Mouse (Mus musculus): ENCODE results near the gene Txn2. TPM values are rescaled to one million over a fixed set of nuclear protein-coding genes. Genes with fewer than 3 reads are reported as not detected.

Txn2 gene
- polyA plus RNA-seq, 1 experiment, result 420 TPM

DNA sequence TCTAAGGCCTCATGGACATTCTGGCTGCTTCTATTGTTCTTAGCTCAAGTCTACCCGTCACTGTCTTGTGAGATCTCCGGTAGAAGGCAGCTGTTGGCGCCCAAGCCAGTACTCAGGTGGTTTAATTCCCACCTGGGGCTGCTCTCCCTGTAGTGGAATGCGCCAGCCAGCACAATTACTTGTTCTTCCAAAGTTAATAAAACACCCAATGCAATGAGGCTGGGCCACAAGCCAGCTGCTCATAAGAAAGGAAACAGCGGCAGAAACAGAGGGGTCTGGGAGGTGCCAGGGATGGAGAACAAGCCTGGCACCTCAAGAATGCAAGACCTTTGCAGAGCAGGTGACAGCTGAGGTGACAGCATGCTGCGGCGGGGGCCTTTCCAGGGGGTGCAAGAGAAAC, 20.3 kb upstream of the Txn2 start:
- TF ChIP-seq GATA1 (IDR thresholded peaks at IDR 0.05; ENCODE audit: low read length), result no peak

DNA sequence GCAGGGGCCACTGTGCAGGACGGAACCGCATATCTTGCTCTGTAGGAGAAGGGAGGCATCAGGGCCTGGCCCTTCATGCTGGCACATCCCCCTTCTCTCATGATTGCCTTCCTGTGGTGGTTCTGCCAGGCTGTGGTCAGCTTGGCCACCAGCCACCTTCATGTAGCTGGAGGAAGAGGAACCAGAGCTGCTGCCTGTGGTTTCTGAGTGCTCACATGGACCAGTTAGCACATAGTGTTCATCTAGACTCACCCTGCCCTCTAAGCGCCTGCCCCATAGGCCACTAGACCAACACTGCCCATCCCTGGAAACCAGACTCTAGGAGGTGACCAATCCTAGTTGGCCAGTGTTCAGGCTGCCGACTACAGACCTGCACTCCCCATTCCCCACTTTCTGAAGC, 16.9 kb upstream of the Txn2 start:
- no peak for TF ChIP-seq GATA1 (IDR thresholded peaks at IDR 0.05; ENCODE audit: low read length)

DNA sequence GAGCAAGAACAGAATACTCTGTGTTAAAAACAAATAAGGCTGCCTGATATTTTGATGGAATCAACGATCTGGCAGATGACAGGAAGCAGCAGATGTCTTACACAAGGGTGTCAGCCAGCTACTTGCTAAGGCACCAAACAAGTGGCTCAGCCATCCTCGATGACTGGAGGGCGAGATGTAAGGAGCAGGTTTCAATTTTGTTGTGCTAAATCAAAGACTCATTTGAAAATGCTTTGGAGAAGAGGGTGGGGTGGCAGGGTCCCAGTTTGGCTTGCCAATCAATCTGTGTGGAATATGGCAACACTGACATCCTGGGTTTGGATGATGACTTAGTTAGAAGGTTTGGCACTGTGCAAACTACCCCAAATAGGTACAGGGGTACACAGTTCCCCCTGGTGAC, 12.8 kb upstream of the Txn2 start:
- TF ChIP-seq GATA1 (IDR thresholded peaks at IDR 0.05; ENCODE audit: low read length), result no peak

DNA sequence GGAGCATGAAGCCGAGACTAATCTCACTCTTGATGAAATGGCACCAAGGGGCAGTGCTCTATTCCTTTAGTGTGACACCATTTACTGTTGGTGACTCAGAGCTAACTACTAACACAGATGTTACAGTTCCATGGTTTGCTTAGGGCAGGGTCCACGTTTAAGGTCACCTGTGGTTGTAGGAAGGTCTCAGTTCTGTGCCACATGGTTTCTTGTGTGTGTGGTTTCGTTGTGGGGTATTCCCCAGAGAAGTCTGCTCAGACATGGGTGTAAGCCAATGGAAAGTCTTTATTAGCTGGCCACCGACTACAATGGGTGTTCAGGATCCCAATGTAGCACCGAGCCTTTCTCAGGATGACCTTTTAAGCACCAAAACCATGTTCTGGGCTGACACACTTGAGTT, 9.7 kb upstream of the Txn2 start:
- no peak for TF ChIP-seq GATA1 (IDR thresholded peaks at IDR 0.05; ENCODE audit: low read length)

DNA sequence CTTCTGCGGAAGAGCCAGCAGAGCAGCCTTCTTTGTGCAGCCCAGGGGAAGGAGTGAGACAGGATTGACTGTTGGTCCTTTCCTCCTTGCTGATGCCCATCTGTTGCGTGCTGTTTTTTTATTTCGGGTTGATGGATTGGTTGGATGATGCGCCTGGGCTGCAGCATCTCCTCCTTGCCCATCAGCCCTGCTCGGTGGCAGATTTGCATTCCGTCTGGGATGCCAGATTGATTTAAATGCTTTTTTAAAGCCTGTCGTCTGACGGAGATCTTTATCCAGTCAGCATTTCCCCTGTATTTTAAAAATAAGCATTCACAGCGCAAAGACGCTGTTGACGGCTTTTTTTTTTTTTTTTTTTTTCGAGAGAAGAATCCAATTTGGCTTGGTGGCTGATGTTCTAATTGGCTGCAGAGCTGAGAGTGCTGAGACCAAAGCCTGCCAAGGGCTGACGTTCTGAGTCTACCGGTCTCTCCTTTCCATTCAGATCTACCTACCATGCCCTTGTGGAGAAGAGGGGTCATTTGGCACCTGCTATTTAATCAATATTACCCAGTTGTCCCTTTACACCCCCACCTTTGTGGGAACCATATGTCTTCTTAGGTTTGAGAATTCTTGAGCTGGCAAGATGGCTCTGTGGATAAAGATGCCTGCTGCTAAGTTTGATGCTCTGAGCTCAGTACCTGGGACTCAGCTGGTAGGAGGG, 7.0 kb upstream of the Txn2 start:
- TF ChIP-seq GATA1 (IDR thresholded peaks at IDR 0.05; ENCODE audit: low read length), result no peak

DNA sequence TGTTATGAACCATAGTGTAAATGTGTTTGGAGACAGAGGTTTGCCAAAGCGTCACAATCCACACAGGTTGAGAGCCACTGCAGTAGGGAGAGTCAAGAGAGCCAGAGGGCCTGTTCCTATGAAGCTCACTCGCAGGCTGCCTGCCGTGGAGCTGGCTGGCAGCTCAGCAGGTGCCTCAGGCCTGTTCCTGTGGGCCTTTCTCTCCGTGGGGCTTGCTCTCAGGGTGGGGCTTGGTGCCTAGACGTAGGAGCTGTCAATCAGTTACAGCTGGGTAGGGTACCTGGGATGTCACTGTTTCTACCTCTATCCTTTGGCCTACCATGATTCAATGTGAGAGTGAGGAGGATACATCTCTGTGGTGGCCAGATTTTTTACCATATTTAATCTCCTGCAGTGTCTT, 6.2 kb upstream of the Txn2 start:
- TF ChIP-seq GATA1 (IDR thresholded peaks at IDR 0.05; ENCODE audit: low read length), result no peak

DNA sequence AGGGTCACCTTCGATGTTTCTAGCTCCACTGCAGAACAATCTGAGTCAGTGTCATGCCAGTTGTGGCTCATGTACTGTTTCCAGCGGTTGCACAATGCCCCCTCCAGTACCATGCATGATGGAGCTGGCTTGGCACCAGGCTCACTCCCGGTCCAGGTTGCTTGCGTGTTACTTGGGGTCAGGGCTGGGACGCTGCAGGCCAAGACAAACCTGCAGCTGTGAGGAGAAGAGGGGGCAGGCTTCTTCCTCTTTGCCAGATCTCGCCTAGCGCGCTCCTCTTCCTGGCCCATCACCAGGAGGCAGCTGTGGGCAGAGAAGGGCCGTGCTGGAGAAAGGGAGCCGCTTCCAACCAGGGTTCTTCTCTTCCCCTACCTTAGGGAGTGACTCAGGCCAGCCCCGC, 5.5 kb upstream of the Txn2 start:
- TF ChIP-seq GATA1 (IDR thresholded peaks at IDR 0.05; ENCODE audit: low read length), result no peak

DNA sequence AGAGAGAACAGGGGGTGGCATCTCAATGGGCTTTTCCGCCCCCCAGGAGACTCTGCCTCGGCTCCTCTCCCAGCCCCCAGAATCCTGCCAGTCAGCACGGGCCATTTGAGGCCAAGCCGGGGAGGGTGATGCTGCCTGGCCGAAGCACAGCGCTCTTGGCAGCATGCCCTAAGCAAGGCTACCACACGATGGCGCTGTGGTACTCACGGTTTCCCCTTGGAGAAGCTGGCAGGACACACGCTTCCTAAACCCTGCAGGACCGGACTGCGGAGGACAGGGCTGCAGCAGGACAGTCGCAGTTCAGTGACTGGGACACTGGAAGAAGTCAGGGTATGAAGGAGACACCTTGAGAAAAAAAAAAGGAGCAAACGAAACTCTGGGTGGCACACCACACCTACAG, 5.0 kb upstream of the Txn2 start:
- TF ChIP-seq GATA1 (IDR thresholded peaks at IDR 0.05; ENCODE audit: low read length), result no peak

DNA sequence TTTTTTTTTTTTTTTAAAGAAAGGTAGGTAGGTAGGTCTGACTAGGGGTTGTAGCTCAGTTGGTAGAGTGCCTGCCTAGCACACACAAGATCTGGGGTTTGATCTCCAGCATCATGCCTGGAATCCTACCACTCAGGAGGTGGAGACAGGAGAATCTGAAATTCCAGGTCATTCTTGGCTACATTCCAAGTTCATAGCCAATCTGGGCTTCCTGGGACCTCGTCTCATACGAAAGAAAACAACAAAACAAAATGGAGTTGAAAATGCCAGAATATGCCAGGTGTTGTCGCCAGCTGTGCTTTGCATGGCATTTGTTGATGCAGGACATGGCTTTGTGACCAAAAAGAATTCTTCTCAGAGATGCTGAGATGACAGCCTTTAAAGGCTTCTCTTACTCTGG, 4.4 kb upstream of the Txn2 start:
- TF ChIP-seq GATA1 (IDR thresholded peaks at IDR 0.05; ENCODE audit: low read length), result no peak

DNA sequence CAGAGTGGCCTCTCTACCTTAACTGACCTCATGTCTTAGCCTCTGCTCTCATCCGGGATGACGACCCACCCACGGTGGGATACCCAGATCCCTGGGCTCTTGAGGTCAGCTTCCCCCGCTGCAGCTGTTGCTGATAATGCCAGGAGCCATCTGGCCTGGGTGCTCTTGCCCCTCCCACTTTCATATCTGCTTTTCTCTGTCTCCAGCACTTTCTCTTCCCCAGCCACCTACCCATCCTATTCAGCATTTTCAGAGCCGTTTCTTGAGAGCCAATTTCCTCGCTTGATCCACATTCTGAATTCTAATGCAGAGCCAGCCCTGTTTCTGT, 2.8 kb upstream of the Txn2 start:
- no peak for TF ChIP-seq GATA1 (IDR thresholded peaks at IDR 0.05; ENCODE audit: low read length)

DNA sequence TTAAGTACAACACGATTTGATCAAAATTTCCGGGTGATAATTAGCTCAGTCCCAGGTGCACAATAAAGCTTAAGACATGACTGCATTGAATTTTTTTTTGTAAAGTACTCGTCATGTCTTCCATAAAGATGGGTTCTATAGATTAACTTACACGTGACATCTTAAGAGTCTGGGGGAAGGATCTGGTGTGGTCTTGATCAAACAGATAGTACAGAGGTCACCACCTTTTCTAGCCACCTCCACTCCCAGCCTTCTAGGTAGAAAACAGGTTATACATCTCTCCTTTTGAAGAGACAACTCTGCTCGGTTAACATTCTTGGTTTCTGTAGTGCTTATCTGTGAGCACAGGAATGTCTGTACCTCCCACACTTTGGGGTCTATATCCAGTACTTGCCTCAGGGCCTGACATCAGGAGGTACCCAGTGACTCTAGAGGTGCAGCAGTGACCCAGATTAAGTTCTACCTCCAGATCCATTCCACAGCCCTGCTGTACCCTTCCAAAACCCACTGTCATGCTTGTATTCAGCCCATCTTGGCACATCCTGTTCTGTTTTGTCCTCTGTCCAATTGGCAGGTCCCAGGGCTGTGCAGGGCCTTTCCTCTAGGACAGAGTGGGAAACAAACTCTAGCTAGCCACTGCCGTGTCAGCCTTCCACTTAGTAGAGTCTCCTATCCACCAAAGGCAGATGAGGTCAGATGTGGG, 2.3 kb upstream of the Txn2 start:
- TF ChIP-seq GATA1 (IDR thresholded peaks at IDR 0.05; ENCODE audit: low read length), result no peak

DNA sequence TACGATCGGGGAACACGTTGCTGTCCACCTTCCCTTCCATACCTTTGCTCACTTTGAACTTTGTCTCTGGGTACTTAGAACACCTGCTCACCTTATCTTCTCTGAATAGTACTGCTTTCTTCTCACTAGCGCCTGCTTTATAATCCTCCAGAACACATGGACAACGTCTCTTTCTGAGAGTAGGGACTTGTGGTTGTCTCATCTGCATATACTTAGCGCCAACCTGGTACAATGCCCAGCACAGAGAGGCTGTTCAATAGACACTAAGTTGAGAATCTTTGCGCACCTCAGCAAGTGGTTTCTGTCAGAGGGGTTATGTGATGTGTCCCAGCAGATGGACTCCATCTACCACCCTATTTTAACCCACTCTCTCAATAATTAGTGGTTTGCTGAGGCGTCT, 998 bp upstream of the Txn2 start:
- TF ChIP-seq GATA1 (IDR thresholded peaks at IDR 0.05; ENCODE audit: low read length), result no peak

DNA sequence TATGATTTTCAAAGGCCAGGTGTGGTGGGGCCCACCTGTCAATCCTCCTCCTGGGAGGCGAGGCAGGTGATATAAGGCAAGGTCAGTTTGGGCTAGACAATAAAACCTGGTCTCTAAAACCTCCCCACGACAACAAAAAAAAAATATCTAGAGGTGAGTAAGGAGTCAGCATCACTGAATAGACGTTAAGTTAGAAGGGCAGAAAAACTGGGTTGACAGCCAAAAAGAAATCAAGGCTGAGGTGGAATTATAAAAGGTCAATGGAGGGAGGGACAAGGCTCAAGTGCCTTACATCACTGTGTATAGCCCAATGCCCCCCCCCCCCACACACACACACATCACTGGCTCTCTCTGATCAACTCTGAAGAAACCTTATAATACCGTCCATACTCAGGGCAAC, 715 bp downstream of the Txn2 start:
- no peak for TF ChIP-seq GATA1 (IDR thresholded peaks at IDR 0.05; ENCODE audit: low read length)

DNA sequence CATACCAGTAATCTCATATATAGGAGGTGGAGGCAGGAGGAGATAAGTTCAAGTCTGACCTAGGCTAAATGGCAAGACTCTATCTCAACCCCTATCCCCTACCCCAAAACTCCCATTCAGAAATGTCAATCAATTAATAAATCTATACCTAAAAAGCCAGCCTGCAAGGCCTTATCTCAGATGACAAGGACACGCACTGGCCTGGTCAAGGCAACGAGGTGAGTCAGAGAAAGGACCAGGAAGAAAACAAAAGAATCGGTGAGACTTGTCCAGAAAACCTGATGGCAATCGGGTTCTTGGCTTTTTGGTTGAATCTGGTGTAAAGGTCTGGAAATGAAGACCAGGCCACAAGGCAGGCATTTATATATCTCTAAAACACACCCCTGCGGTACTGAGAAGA, 1.9 kb downstream of the Txn2 start:
- no peak for TF ChIP-seq GATA1 (IDR thresholded peaks at IDR 0.05; ENCODE audit: low read length)

DNA sequence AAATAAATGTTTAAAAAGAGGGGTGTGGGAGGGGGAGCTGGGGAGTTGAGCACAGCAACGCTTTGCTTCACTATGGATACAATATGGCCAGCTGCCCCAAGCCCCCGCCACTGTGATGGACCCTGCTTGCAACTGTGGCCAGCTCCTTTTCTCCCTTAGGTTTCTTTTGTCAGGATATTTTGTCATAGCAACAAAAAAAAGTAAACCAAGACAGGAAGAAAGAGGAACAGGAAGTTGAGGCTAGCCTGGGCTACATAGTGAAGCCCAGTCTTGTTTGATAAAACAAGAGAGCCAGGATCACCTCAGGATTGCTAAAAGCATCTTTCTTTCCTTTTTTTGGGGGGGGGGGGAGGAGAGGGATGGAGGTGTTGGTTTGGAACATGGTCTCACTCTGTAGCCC, 3.6 kb downstream of the Txn2 start:
- TF ChIP-seq GATA1 (IDR thresholded peaks at IDR 0.05; ENCODE audit: low read length), result no peak

DNA sequence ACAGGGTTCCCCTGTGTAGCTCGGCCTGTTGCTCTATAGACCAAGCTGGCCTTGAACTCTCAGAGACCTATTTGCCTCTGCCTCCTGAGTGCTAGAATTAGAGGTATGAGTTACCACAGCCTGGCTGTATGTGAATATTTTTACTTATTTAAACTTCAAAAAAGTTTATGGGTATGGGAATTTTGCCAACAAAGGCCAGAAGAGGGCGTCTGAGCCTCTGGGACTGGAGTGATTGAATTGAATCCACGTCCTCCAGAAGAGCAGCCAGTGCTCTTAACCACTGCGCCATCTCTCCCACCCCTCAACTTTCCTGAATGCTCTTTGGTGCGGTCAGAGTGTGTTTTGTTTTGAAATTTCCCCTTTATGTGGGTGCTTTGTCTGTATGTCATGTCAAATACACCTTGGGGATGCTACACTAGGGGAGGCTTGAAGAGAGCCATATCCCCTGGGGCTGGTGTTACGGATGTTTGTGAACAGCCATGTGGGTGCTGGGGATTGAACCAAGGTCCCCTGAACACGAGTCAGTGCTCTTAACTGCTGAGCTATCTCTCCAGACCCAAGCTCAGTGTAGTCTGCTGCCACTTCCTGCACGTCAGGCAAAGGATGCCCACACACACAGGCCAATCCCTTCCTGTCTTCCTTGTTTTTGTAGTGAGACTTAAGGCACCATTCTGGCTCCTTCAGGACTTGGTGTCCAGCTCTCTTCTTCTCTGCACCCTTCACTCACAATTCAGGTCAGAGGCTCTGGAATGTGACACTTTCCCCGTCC, 5.4 kb downstream of the Txn2 start:
- no peak for TF ChIP-seq GATA1 (IDR thresholded peaks at IDR 0.05; ENCODE audit: low read length)

DNA sequence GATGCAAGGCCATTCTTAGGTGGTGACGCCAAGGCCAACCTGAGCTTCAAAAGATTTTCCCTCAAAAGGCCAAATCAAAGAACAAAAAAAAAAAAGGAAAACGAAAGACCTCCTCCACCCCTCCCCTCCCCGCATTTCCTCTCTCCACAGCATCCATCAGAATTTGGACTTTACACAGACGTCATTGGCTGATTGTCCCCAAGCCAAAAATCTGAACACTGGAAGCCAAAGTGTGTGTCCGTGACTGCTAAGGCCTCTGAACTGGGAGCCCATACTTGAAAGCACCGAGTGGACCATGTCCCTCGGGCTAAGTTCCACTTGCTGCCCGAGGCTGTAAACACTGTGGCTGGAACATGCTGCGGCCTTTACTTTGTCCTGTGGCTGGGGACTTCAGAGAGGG, 6.1 kb downstream of the Txn2 start:
- TF ChIP-seq GATA1 (IDR thresholded peaks at IDR 0.05; ENCODE audit: low read length), result no peak

Data from G1E-ER4 (cell line).